Mouse (Mus musculus) liver, embryonic 16.5 days (tissue): Measurements from ENCODE around the gene Tlx2. TPM values are rescaled to one million over a fixed set of nuclear protein-coding genes. Genes with fewer than 3 reads are reported as not detected.

Source experiments
- ATAC-seq: fragments of 200-750 bp; cut with Nextera tagmentation; 2 replicates; pipeline ENCODE4 v1.8.0; 2017; ENCODE audit warnings: low read depth, mild to moderate bottlenecking, moderate number of reproducible peaks, moderate library complexity
- H3K27ac ChIP-seq: fragments of 300-500 bp; sonication (generic); 2 replicates; pipeline ENCODE4 v1.5.1; 2014; ENCODE audit warnings: mild to moderate bottlenecking, low read length
- H3K27me3 ChIP-seq: fragments of 300-500 bp; sonication (generic); 2 replicates; pipeline ENCODE4 v1.6.1; 2014; ENCODE audit warnings: low read depth, low read length, mixed read lengths; ENCODE audit not compliant: control insufficient read depth, insufficient read depth
- H3K36me3 ChIP-seq: fragments of 300-500 bp; sonication (generic); 2 replicates; pipeline ENCODE4 v1.6.1; 2014; ENCODE audit warnings: mild to moderate bottlenecking; ENCODE audit not compliant: control insufficient read depth, insufficient read depth
- H3K4me1 ChIP-seq: fragments of 300-500 bp; sonication (generic); 2 replicates; pipeline ENCODE4 v1.6.1; 2014; ENCODE audit warnings: low read depth, low read length, mixed read lengths; ENCODE audit not compliant: control insufficient read depth
- H3K4me2 ChIP-seq: fragments of 300-500 bp; sonication (generic); 2 replicates; pipeline ENCODE4 v1.6.1; 2014; ENCODE audit warnings: low read depth, low read length, mixed read lengths
- H3K4me3 ChIP-seq: fragments of 300-500 bp; sonication (generic); 2 replicates; pipeline ENCODE4 v1.5.1; 2014; ENCODE audit warnings: low read depth, mild to moderate bottlenecking, low read length
- H3K9ac ChIP-seq: fragments of 300-500 bp; sonication (generic); 2 replicates; pipeline ENCODE4 v1.6.1; 2014; ENCODE audit warnings: low read depth, low read length
- H3K9me3 ChIP-seq: fragments of 300-500 bp; sonication (generic); replicated peaks from 2 replicates; pipeline ENCODE4 v1.6.1; 2016; ENCODE audit warnings: low read length; ENCODE audit not compliant: control insufficient read depth
- WGBS: fragments of 180-500 bp; shearing (Covaris S2); extraction: QIAGEN DNeasy Blood & Tissue Kit; methylation state at CpG from one replicate; pipeline ENCODE4 v1.1.7; 2014; ENCODE audit not compliant: insufficient replicate concordance; 5-methylcytosine and 5-hydroxymethylcytosine counted together
- polyA plus RNA-seq: library from polyadenylated mRNA; unstranded; fragments of >200 nt; fragmentation: Nextera tagmentation; extraction: Ambion mirVana; gene quantifications from 2 replicates; pipeline ENCODE4 v1.2.1, GENCODE M21; 2015

The Tlx2 gene
- polyA plus RNA-seq, 1 experiment from 2014 or later: not detected

GRCm38 (mm10) chr6:83053136-83053960, 16.7 kb downstream of the Tlx2 start:
- H3K36me3 ChIP-seq: peaks cover 28% of the 10 kb centered on the region
- WGBS: 2% methylated on average over 26 of the region's 26 CpGs

GRCm38 (mm10) chr6:83049367-83049766, 20.7 kb downstream of the Tlx2 start:
- peaks cover 13% of the 10 kb centered on the region for H3K36me3 ChIP-seq
- no peaks in the 10 kb centered on the region for H3K27me3 ChIP-seq
- H3K9me3 ChIP-seq: no peaks in the 10 kb centered on the region
- H3K27ac ChIP-seq: no peak overlapping the region
- ATAC-seq: no peak
- H3K4me2 ChIP-seq: no peak overlapping the region
- WGBS: 63% methylated on average over 10 of the region's 10 CpGs
- H3K4me1 ChIP-seq: peaks cover 21% of the 10 kb centered on the region
- H3K9ac ChIP-seq: no peak overlapping the region
- H3K4me3 ChIP-seq: no peak overlapping the region

More at GRCm38 (mm10) chr6:83053136-83053960, 16.7 kb downstream of the Tlx2 start:
- Histone ChIP-seq H3K4me3 (peak overlapping the region; percentile 90), H3K9ac (peak overlapping the region; percentile 92), H3K27me3 (no peaks in the 10 kb centered on the region), H3K4me2 (peak overlapping the region; percentile 96), H3K4me1 (peaks cover 25% of the 10 kb centered on the region), H3K27ac (peak overlapping the region; percentile 93), H3K9me3 (no peaks in the 10 kb centered on the region)
- no peak for ATAC-seq

GRCm38 (mm10) chr6:83044742-83045141, 25.4 kb downstream of the Tlx2 start:
- Histone ChIP-seq H3K27me3 (no peaks in the 10 kb centered on the region), H3K4me2 (no peak overlapping the region), H3K9me3 (no peaks in the 10 kb centered on the region), H3K36me3 (no peaks in the 10 kb centered on the region), H3K4me3 (no peak overlapping the region), H3K4me1 (peaks cover 11% of the 10 kb centered on the region), H3K9ac (no peak overlapping the region), H3K27ac (no peak overlapping the region)
- ATAC-seq: no peak
- 58% methylated on average over 9 of the region's 9 CpGs for WGBS

- Histone ChIP-seq H3K27me3 (no peaks in the 10 kb centered on the region), H3K9ac (no peak overlapping the region), H3K4me2 (no peak overlapping the region), H3K4me3 (no peak overlapping the region), H3K27ac (no peak overlapping the region), H3K36me3 (no peaks in the 10 kb centered on the region), H3K4me1 (peaks cover 17% of the 10 kb centered on the region), H3K9me3 (no peaks in the 10 kb centered on the region)
- WGBS: 69% methylated on average over 5 of the region's 5 CpGs
- no peak for ATAC-seq
Observed at GRCm38 (mm10) chr6:83043993-83044392, 26.1 kb downstream of the Tlx2 start.

GRCm38 (mm10) chr6:83043561-83043960, 26.5 kb downstream of the Tlx2 start:
- Histone ChIP-seq H3K9ac (no peak overlapping the region), H3K27ac (no peak overlapping the region), H3K4me2 (no peak overlapping the region), H3K9me3 (no peaks in the 10 kb centered on the region), H3K27me3 (no peaks in the 10 kb centered on the region), H3K36me3 (no peaks in the 10 kb centered on the region), H3K4me3 (no peak overlapping the region), H3K4me1 (peaks cover 21% of the 10 kb centered on the region)
- ATAC-seq: no peak
- WGBS: 64% methylated on average over 6 of the region's 6 CpGs

GRCm38 (mm10) chr6:83040601-83041000, 29.5 kb downstream of the Tlx2 start:
- H3K4me1 ChIP-seq: peaks cover 24% of the 10 kb centered on the region
- no peak overlapping the region for H3K4me2 ChIP-seq
- no peak overlapping the region for H3K27ac ChIP-seq
- H3K4me3 ChIP-seq: no peak overlapping the region
- H3K36me3 ChIP-seq: no peaks in the 10 kb centered on the region
- no peak for ATAC-seq
- WGBS: 74% methylated on average over 5 of the region's 5 CpGs
- peaks cover 4% of the 10 kb centered on the region for H3K27me3 ChIP-seq
- no peak overlapping the region for H3K9ac ChIP-seq
- H3K9me3 ChIP-seq: no peaks in the 10 kb centered on the region

- peak overlapping the region; percentile 55 for H3K9ac ChIP-seq
- ATAC-seq: peak; percentile 99
Observed at GRCm38 (mm10) chr6:83038496-83039012, 31.5 kb downstream of the Tlx2 start.

GRCm38 (mm10) chr6:83037188-83037587, 32.9 kb downstream of the Tlx2 start:
- H3K4me3 ChIP-seq: no peak overlapping the region
- no peak overlapping the region for H3K9ac ChIP-seq
- H3K27me3 ChIP-seq: peaks cover 7% of the 10 kb centered on the region
- ATAC-seq: no peak
- H3K9me3 ChIP-seq: no peaks in the 10 kb centered on the region
- H3K4me1 ChIP-seq: peaks cover 36% of the 10 kb centered on the region
- H3K27ac ChIP-seq: no peak overlapping the region
- no peaks in the 10 kb centered on the region for H3K36me3 ChIP-seq
- WGBS: 78% methylated on average over 8 of the region's 8 CpGs
- H3K4me2 ChIP-seq: no peak overlapping the region

More at GRCm38 (mm10) chr6:83038496-83039012, 31.5 kb downstream of the Tlx2 start:
- peaks cover 7% of the 10 kb centered on the region for H3K27me3 ChIP-seq
- H3K27ac ChIP-seq: peak overlapping the region; percentile 95
- H3K36me3 ChIP-seq: no peaks in the 10 kb centered on the region
- peaks cover 29% of the 10 kb centered on the region for H3K4me1 ChIP-seq
- H3K9me3 ChIP-seq: no peaks in the 10 kb centered on the region
- peak overlapping the region; percentile 69 for H3K4me2 ChIP-seq
- H3K4me3 ChIP-seq: peak overlapping the region; percentile 41
- 11% methylated on average over 24 of the region's 24 CpGs for WGBS

GRCm38 (mm10) chr6:83034463-83035055, 35.5 kb downstream of the Tlx2 start:
- ATAC-seq: no peak
- H3K4me2 ChIP-seq: no peak overlapping the region
- H3K4me1 ChIP-seq: peaks cover 39% of the 10 kb centered on the region
- H3K36me3 ChIP-seq: peaks cover 6% of the 10 kb centered on the region; the same call in 1 of the 2 replicates
- H3K27ac ChIP-seq: no peak overlapping the region
- 64% methylated on average over 5 of the region's 5 CpGs for WGBS
- no peaks in the 10 kb centered on the region for H3K9me3 ChIP-seq
- no peak overlapping the region for H3K9ac ChIP-seq
- H3K27me3 ChIP-seq: peaks cover 14% of the 10 kb centered on the region
- no peak overlapping the region for H3K4me3 ChIP-seq
